Mouse (Mus musculus) right cerebral cortex, postnatal 10 days (tissue): ENCODE data around the gene Hhat.
A peak's percentile ranks its signal among the peaks of the same experiment; 100 is the strongest.

Experiments
- DNase-seq, 2 experiments: peaks; one replicate each; pipeline ENCODE4 v3.0.0; 2021; ENCODE audit warnings: low spot score in 2 of 2

Gene Hhat

GRCm38 (mm10) chr1:192557978-192558594 lies 212.9 kb downstream of the Hhat start:
- DNase-seq: peak; percentile 35 to 40

GRCm38 (mm10) chr1:192555516-192555915 lies 215.5 kb downstream of the Hhat start:
- DNase-seq: no peak

- no peak for DNase-seq
These were observed 220.5 kb downstream of the Hhat start for GRCm38 (mm10) chr1:192550561-192550960.

GRCm38 (mm10) chr1:192546843-192547242 lies 224.2 kb downstream of the Hhat start:
- DNase-seq: no peak

GRCm38 (mm10) chr1:192544901-192545300 lies 226.1 kb downstream of the Hhat start:
- no peak for DNase-seq

- no peak for DNase-seq
These were observed 226.9 kb downstream of the Hhat start for GRCm38 (mm10) chr1:192544091-192544490.

GRCm38 (mm10) chr1:192543686-192544085 lies 227.3 kb downstream of the Hhat start:
- no peak for DNase-seq

GRCm38 (mm10) chr1:192542093-192542492 lies 228.9 kb downstream of the Hhat start:
- no peak for DNase-seq

- DNase-seq: no peak
These were observed 233.9 kb downstream of the Hhat start for GRCm38 (mm10) chr1:192537169-192537568.

- DNase-seq: no peak
These were observed 234.6 kb downstream of the Hhat start for GRCm38 (mm10) chr1:192536440-192536839.

GRCm38 (mm10) chr1:192533016-192533415 lies 238.0 kb downstream of the Hhat start:
- DNase-seq: no peak

GRCm38 (mm10) chr1:192532212-192532611 lies 238.8 kb downstream of the Hhat start:
- no peak for DNase-seq

- DNase-seq: no peak
These were observed 239.4 kb downstream of the Hhat start for GRCm38 (mm10) chr1:192531490-192532146.

- DNase-seq: no peak
These were observed 245.2 kb downstream of the Hhat start for GRCm38 (mm10) chr1:192525711-192526350.

GRCm38 (mm10) chr1:192522376-192523178 lies 248.4 kb downstream of the Hhat start:
- DNase-seq: no peak

- no peak for DNase-seq
These were observed 250.1 kb downstream of the Hhat start for GRCm38 (mm10) chr1:192520836-192521435.

GRCm38 (mm10) chr1:192519713-192520112 lies 251.3 kb downstream of the Hhat start:
- no peak for DNase-seq

GRCm38 (mm10) chr1:192515373-192515772 lies 255.7 kb downstream of the Hhat start:
- no peak for DNase-seq

GRCm38 (mm10) chr1:192512821-192513220 lies 258.2 kb downstream of the Hhat start:
- DNase-seq: no peak

- no peak for DNase-seq
These were observed 267.4 kb downstream of the Hhat start for GRCm38 (mm10) chr1:192503651-192504050.

GRCm38 (mm10) chr1:192502835-192503234 lies 268.2 kb downstream of the Hhat start:
- DNase-seq: no peak

GRCm38 (mm10) chr1:192502016-192502415 lies 269.0 kb downstream of the Hhat start:
- DNase-seq: peak in 1 of 2 experiments; percentile 37
